Mouse (Mus musculus): ENCODE results near the gene Icam1. TPM values are rescaled to one million over a fixed set of nuclear protein-coding genes. Genes with fewer than 3 reads are reported as not detected.

Icam1 gene
- polyA plus RNA-seq, 1 experiment from 2014 or later = 4.2 TPM

DNA sequence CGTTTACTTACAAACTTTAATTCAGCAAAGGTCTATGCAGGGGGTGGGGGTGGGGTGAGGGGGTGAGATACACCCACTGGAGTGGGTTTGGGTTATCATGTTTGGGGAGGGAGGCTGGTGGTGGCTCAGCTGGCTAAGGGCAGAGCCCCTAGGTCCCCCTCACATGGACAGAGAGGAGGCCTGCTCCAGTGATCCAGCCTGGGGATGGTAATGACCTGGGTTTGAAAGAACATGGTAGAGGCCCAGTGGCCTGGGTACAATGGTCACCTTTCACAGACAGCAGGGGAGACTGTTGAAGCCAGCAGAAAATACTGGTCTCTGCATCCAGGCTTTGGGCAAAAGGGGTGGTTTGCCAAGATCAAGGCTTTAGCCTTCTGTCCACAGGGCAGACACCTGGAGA lies 58.4 kb downstream of the Icam1 start:
- Histone ChIP-seq H3K4me2 (peak overlapping the region; percentile 93), H3K9ac (replicated peaks) (no peak overlapping the region), H3K4me1 (peaks cover 24% of the 10 kb centered on the region), H3K9me3 (replicated peaks) (no peaks in the 10 kb centered on the region), H3K4me3 (replicated peaks) (no peak overlapping the region), H3K27ac (replicated peaks) (no peak overlapping the region), H3K36me3 (peaks cover 49% of the 10 kb centered on the region), H3K27me3 (replicated peaks) (no peaks in the 10 kb centered on the region)
- ATAC-seq (ENCODE audit: low FRiP score) = no peak
- 87% methylated on average over 1 of the region's 1 CpGs for WGBS

DNA sequence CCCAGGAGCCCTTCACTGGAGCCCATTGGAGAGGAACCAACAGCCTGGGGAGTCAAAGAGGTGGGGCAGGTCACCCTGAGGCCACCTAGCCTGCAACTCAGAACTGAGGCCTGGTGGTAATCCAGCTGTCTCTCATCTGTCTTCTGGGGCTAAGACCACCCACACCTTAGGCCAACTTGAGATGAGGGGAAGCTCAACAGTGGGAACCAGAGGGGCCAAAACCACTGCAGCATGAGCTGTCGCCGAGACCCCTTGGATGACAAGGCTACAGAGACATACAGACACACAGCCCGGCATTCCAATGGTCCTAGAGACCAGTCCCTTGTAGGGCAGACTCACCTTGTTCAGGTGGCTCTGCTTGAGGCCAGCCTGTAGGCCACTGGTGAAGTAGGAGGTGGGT lies 59.8 kb downstream of the Icam1 start:
- no peak overlapping the region for H3K27ac ChIP-seq (replicated peaks)
- no peaks in the 10 kb centered on the region for H3K27me3 ChIP-seq (replicated peaks)
- H3K36me3 ChIP-seq = peaks cover 57% of the 10 kb centered on the region
- no peak overlapping the region for H3K4me3 ChIP-seq (replicated peaks)
- no peaks in the 10 kb centered on the region for H3K9me3 ChIP-seq (replicated peaks)
- 95% methylated on average over 3 of the region's 3 CpGs for WGBS
- ATAC-seq (ENCODE audit: low FRiP score) = no peak
- peaks cover 24% of the 10 kb centered on the region for H3K4me1 ChIP-seq
- no peak overlapping the region for H3K9ac ChIP-seq (replicated peaks)
- no peak overlapping the region for H3K4me2 ChIP-seq

MicroRNA genes within 50 kb of the gene (microRNA counts, 519-probe panel; counts per million panel counts)
- microRNA mmu-miR-1900 = 2,845 counts per million, percentile 68 among the panel's probes with 10 or more counts

Small RNA genes lying within 50 kb of the gene (microRNA-seq; reads per million reads assigned to microRNA genes)
- gene Mir1900 = not detected
- not detected for gene Mir7082

Other genes starting within 250 kb of the Icam1 start
- gene Col5a3, start 200.9 kb upstream of the Icam1 start, polyA plus RNA-seq (2015; fragmentation: Nextera tagmentation; extraction: Ambion mirVana) = 1.4 and 1.8 TPM in 2 replicates
- gene Rdh8, start 197.5 kb upstream of the Icam1 start, polyA plus RNA-seq (2015; fragmentation: Nextera tagmentation; extraction: Ambion mirVana) = not detected in 2 replicates
- 17.0 and 23.2 TPM in 2 replicates for gene A230050P20Rik, start 147.3 kb upstream of the Icam1 start, polyA plus RNA-seq (2015; fragmentation: Nextera tagmentation; extraction: Ambion mirVana)
- gene Angptl6, start 136.3 kb upstream of the Icam1 start, polyA plus RNA-seq (2015; fragmentation: Nextera tagmentation; extraction: Ambion mirVana) = 11.8 and 13.8 TPM in 2 replicates
- gene Ppan, start 127.8 kb upstream of the Icam1 start, polyA plus RNA-seq (2015; fragmentation: Nextera tagmentation; extraction: Ambion mirVana) = 49.7 and 57.3 TPM in 2 replicates
- 260 and 274 TPM in 2 replicates for gene Eif3g, start 117.4 kb upstream of the Icam1 start, polyA plus RNA-seq (2015; fragmentation: Nextera tagmentation; extraction: Ambion mirVana)
- gene Dnmt1, start 56.1 kb upstream of the Icam1 start, polyA plus RNA-seq (2015; fragmentation: Nextera tagmentation; extraction: Ambion mirVana) = 51.6 and 60.8 TPM in 2 replicates
- gene S1pr2, start 39.2 kb upstream of the Icam1 start, polyA plus RNA-seq (2015; fragmentation: Nextera tagmentation; extraction: Ambion mirVana) = 8.8 and 17.9 TPM in 2 replicates
- 114 and 123 TPM in 2 replicates for gene Mrpl4, start 13.2 kb upstream of the Icam1 start, polyA plus RNA-seq (2015; fragmentation: Nextera tagmentation; extraction: Ambion mirVana)
- 0.54 TPM in 1 of 2 replicates, not detected in the other for gene Icam4, start 13.4 kb downstream of the Icam1 start, polyA plus RNA-seq (2015; fragmentation: Nextera tagmentation; extraction: Ambion mirVana)
- gene Icam5, start 16.1 kb downstream of the Icam1 start, polyA plus RNA-seq (2015; fragmentation: Nextera tagmentation; extraction: Ambion mirVana) = 1.8 and 2.0 TPM in 2 replicates
- gene Zglp1, start 51.1 kb downstream of the Icam1 start, polyA plus RNA-seq (2015; fragmentation: Nextera tagmentation; extraction: Ambion mirVana) = 1.00 and 1.6 TPM in 2 replicates
- gene Gm49373, start 57.1 kb downstream of the Icam1 start, polyA plus RNA-seq (2015; fragmentation: Nextera tagmentation; extraction: Ambion mirVana) = 1.6 and 2.2 TPM in 2 replicates
- 69.8 and 77.7 TPM in 2 replicates for gene Fdx1l, start 57.6 kb downstream of the Icam1 start, polyA plus RNA-seq (2015; fragmentation: Nextera tagmentation; extraction: Ambion mirVana)
- gene Gm38431, start 76.0 kb downstream of the Icam1 start, polyA plus RNA-seq (2015; fragmentation: Nextera tagmentation; extraction: Ambion mirVana) = 1.4 and 2.3 TPM in 2 replicates
- gene Raver1, start 76.0 kb downstream of the Icam1 start, polyA plus RNA-seq (2015; fragmentation: Nextera tagmentation; extraction: Ambion mirVana) = 25.6 and 38.0 TPM in 2 replicates
- 9.9 and 12.4 TPM in 2 replicates for gene Tyk2, start 115.3 kb downstream of the Icam1 start, polyA plus RNA-seq (2015; fragmentation: Nextera tagmentation; extraction: Ambion mirVana)
- 199 and 230 TPM in 2 replicates for gene Cdc37, start 134.0 kb downstream of the Icam1 start, polyA plus RNA-seq (2015; fragmentation: Nextera tagmentation; extraction: Ambion mirVana)
- 37.4 and 42.1 TPM in 2 replicates for gene Pde4a, start 149.7 kb downstream of the Icam1 start, polyA plus RNA-seq (2015; fragmentation: Nextera tagmentation; extraction: Ambion mirVana)
- 70.1 and 72.0 TPM in 2 replicates for gene Keap1, start 223.4 kb downstream of the Icam1 start, polyA plus RNA-seq (2015; fragmentation: Nextera tagmentation; extraction: Ambion mirVana)
- 5.8 and 6.7 TPM in 2 replicates for gene S1pr5, start 232.5 kb downstream of the Icam1 start, polyA plus RNA-seq (2015; fragmentation: Nextera tagmentation; extraction: Ambion mirVana)
- gene Atg4d, start 249.3 kb downstream of the Icam1 start, polyA plus RNA-seq (2015; fragmentation: Nextera tagmentation; extraction: Ambion mirVana) = 50.0 and 52.4 TPM in 2 replicates